Mouse (Mus musculus) CD4-positive naive resting alpha-beta T cell, adult 57 days (primary cell): Measurements from ENCODE around the gene Htr5b. TPM values are rescaled to one million over a fixed set of nuclear protein-coding genes. Genes with fewer than 3 reads are reported as not detected.

ENCODE experiments used
- total RNA-seq: library from RNA; stranded (reverse); gene quantifications from one replicate; pipeline ENCODE4 v1.2.4, GENCODE M21; 2023

Gene Htr5b
- total RNA-seq = not detected

DNA sequence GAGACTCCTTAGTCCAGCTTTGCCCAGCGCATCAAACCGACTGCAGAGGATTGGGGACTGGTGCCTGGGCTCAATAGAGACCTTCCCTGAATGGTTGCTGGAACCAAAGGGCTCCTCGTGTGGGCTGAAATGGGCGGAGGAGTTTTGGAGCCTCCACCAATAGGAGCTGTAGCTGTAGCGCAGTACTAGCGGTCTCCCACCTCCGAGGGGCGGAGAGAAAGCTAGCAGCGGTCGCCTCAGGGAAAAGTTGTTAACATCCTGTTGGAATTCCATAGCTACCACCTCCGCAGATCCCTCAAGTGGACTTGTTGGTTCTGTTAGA, at the start of gene Htr5b:
Gene Htr5b, minus strand, starts transcription at position 67 of the 322 bp plus-strand sequence.

DNA sequence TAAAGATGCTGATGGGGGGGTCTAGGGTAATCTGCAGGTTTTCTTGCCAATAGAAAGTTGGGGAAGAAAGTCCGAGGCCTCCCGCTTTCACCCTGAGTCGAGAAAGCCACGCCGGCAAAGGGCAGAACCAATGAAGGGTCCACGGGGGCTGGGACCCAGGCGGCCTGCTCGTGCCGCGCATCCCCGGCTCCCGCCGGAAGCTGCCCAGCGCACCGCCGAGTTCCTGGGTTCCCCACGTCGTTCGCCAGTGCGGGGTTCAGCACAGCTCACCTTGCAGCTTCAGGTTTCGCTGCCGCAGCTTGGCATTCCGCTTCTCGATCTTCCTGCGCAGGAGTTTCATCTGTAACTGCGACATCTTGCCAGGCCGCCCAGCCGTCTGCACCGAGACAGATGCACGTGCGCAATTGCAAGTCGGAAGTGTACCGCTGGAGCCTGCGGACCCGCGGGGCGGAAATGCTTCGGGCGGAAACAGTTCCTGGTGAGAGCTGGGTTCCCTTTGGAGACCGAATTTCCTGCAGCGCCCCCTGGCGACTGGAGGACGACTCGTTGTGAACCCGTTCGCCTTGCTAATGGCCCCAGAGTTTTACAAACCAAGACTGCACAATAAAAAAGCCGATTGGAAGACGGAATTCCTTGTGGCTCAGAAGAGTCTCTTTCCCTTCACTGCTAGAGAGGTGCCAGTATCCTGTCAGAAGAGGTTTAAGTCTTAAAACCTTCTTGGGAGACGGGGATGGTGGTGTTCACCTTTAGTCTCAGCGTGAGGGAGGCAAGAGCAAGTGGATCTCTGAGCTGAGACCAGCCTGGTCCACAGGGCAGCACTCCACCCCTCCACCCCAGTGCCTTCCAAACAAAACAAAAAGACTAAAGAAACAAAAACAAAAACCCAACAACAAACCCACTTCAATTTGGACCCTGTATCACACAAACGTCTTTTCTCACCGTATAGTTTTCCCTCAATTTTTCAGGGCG, 39.5 kb upstream of the Htr5b start, which contains the start of gene Ddx18:
Gene Ddx18, minus strand, starts transcription at position 469 of the 969 bp plus-strand sequence.

Other genes with a start within 250 kb of the Htr5b start
- 20.6 TPM for gene Insig2, start 195.9 kb downstream of the Htr5b start, total RNA-seq
- gene Ccdc93, start 97.4 kb downstream of the Htr5b start, total RNA-seq = 36.5 TPM
- gene Ddx18, start 39.5 kb upstream of the Htr5b start, total RNA-seq = 76.0 TPM